Mouse (Mus musculus): ENCODE measurements around the gene Mboat1. TPM values are rescaled to one million over a fixed set of nuclear protein-coding genes. Genes with fewer than 3 reads are reported as not detected.

Gene Mboat1
- total RNA-seq, 2 experiments from 2014 or later = 0.75 to 0.91 TPM

- Histone ChIP-seq H3K27ac (no peak overlapping the region), H3K4me3 (no peak overlapping the region)
- DNase-seq (ENCODE audit: extremely low spot score in 1 of 2, low spot score in 2 of 2) = no peak
- no peak for TF ChIP-seq CTCF (IDR thresholded peaks at IDR 0.05)
- intact Hi-C loops (cut with DNase I) = no loop called here
Measured at GRCm38 (mm10) chr13:30221316-30221715, 85.0 kb downstream of the Mboat1 start.

DNA sequence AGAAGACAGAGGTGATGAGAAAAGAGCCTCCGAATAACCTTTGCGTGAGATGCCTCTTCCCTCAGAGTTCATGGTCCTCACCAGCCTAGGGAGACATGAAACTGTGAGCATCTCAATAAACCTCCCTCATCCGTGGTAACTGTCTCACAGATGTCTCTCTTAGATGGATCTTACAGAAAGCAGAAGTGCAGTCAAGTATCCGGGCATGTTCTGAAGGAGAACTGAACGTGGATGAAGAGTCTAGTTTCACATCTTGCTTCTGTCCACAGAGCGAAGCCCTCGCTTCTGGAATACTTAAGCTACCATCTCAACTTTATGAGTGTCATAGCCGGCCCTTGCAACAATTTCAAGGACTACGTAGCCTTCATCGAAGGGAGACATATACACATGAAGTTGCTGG is 87.8 kb downstream of the Mboat1 start:
- Histone ChIP-seq H3K4me3 (no peak overlapping the region), H3K27ac (no peak overlapping the region)
- intact Hi-C loops (cut with DNase I) = no loop called here
- no peak for DNase-seq (ENCODE audit: extremely low spot score in 1 of 2, low spot score in 2 of 2)
- TF ChIP-seq CTCF (IDR thresholded peaks at IDR 0.05) = no peak

- TF ChIP-seq CTCF (IDR thresholded peaks at IDR 0.05) = no peak
- intact Hi-C loops (cut with DNase I) = no loop called here
- no peak for DNase-seq (ENCODE audit: extremely low spot score in 1 of 2, low spot score in 2 of 2)
Measured at GRCm38 (mm10) chr13:30224659-30225058, 88.4 kb downstream of the Mboat1 start.

GRCm38 (mm10) chr13:30228762-30229161 is 92.5 kb downstream of the Mboat1 start:
- intact Hi-C loops (cut with DNase I) = no loop called here
- Histone ChIP-seq H3K4me3 (no peak overlapping the region), H3K27ac (no peak overlapping the region)
- TF ChIP-seq CTCF (IDR thresholded peaks at IDR 0.05) = no peak
- DNase-seq (ENCODE audit: extremely low spot score in 1 of 2, low spot score in 2 of 2) = no peak

More at GRCm38 (mm10) chr13:30224659-30225058, 88.4 kb downstream of the Mboat1 start:
- Histone ChIP-seq H3K27ac (no peak overlapping the region), H3K4me3 (no peak overlapping the region)

DNA sequence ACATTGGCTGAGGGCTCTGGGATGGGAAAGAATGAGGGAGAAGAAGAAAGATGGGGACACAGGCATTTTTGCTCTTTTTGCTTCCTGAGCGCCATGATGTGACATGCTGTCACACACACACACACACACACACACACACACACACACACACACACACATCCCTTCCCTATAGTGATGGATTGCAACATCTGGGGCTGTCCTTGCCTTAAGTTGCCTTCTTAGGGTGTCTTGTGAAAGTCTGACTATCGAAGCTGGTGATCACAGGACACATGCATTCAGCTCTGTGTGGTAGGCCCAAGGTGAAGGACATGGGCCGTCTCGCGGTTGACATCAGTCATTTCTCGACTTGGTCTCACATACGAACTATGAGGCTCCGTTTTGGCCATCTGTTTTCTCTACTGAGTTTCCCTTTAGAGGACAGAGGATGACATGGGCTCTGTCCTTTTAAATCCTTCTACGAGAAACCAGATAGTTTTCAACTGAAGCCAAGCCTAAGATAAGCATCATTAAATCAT is 93.4 kb downstream of the Mboat1 start:
- no peak for DNase-seq (ENCODE audit: extremely low spot score in 1 of 2, low spot score in 2 of 2)
- no peak overlapping the region for H3K4me3 ChIP-seq
- intact Hi-C loops (cut with DNase I) = no loop called here

GRCm38 (mm10) chr13:30235056-30235750 is 98.9 kb downstream of the Mboat1 start:
- no peak overlapping the region for H3K27ac ChIP-seq
- intact Hi-C loops (cut with DNase I) = no loop called here
- DNase-seq (ENCODE audit: extremely low spot score in 1 of 2, low spot score in 2 of 2) = no peak
- no peak overlapping the region for H3K4me3 ChIP-seq
- TF ChIP-seq CTCF (IDR thresholded peaks at IDR 0.05) = no peak

More for the DNA sequence above, 93.4 kb downstream of the Mboat1 start:
- TF ChIP-seq CTCF (IDR thresholded peaks at IDR 0.05) = no peak
- no peak overlapping the region for H3K27ac ChIP-seq

GRCm38 (mm10) chr13:30239396-30239795 is 103.1 kb downstream of the Mboat1 start:
- Histone ChIP-seq H3K27ac (no peak overlapping the region), H3K4me3 (no peak overlapping the region)
- no peak for DNase-seq (ENCODE audit: extremely low spot score in 1 of 2, low spot score in 2 of 2)
- TF ChIP-seq CTCF (IDR thresholded peaks at IDR 0.05) = no peak
- intact Hi-C loops (cut with DNase I) = no loop called here

DNA sequence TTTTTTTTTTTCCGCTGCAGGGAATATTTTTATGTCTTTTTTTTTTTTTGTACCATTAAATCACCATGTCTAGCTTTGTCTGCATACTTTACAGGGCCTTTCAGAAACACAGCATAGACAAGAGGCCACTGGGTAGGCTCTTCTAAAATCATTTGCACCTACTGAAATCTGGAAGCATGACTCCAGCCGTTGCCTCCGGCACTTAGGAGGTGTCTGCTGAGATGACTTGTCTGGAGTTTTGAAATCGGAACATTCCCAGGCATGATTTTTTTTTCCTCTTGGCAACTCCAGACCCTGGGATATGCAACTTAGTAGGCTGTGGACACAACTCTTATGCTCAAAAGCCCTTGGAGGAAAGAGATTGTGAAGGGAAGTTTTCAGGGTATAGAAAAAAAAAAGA is 109.3 kb downstream of the Mboat1 start:
- intact Hi-C loops (cut with DNase I) = no loop called here
- no peak for DNase-seq (ENCODE audit: extremely low spot score in 1 of 2, low spot score in 2 of 2)
- H3K27ac ChIP-seq = no peak overlapping the region
- no peak for TF ChIP-seq CTCF (IDR thresholded peaks at IDR 0.05)
- no peak overlapping the region for H3K4me3 ChIP-seq

- intact Hi-C loops (cut with DNase I) = no loop called here
- Histone ChIP-seq H3K27ac (no peak overlapping the region), H3K4me3 (no peak overlapping the region)
- no peak for TF ChIP-seq CTCF (IDR thresholded peaks at IDR 0.05)
- no peak for DNase-seq (ENCODE audit: extremely low spot score in 1 of 2, low spot score in 2 of 2)
Measured at GRCm38 (mm10) chr13:30250341-30250905, 114.1 kb downstream of the Mboat1 start.

DNA sequence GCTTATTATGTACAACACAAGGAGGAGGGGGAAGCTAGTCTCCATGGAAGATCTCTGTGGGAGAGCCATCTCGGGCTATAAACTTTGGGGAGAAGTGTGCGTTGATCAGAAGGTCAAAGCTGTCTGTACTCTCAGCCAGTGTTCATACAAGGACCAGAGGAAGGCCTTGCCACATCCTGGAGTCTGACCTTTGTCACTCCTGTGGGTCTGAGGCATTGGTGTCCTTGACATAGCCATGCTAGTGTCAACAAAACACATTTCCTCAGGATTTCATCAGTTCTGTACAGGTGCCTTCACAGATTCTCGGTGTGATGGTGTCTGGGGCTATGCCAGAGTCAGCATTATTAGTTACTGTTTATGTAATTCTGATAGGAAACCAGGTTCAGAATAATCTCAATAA is 115.1 kb downstream of the Mboat1 start:
- no peak for DNase-seq (ENCODE audit: extremely low spot score in 1 of 2, low spot score in 2 of 2)
- intact Hi-C loops (cut with DNase I) = no loop called here
- H3K27ac ChIP-seq = no peak overlapping the region
- H3K4me3 ChIP-seq = no peak overlapping the region
- no peak for TF ChIP-seq CTCF (IDR thresholded peaks at IDR 0.05)

DNA sequence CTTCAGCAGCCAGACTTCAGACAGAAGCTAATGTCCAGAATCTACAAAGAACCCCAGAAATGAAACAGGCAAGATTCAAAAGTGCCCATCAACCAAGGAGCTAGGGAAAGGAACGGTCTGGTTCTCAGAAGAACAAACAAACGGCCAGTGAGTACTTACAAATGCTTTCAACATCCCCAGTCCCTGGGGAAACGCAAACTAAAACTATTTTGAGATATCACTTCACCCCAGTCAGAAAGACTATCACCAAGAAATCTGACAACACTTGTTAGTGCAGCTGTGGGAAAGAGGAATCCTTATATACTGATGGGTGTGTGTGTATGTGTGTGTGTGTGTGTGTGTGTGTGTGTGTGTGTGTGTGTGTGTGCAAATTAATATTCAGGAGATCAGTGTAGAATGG is 116.4 kb downstream of the Mboat1 start:
- TF ChIP-seq CTCF (IDR thresholded peaks at IDR 0.05) = no peak
- Histone ChIP-seq H3K4me3 (no peak overlapping the region), H3K27ac (no peak overlapping the region)
- no peak for DNase-seq (ENCODE audit: extremely low spot score in 1 of 2, low spot score in 2 of 2)
- intact Hi-C loops (cut with DNase I) = no loop called here

GRCm38 (mm10) chr13:30253636-30254264 is 117.5 kb downstream of the Mboat1 start:
- intact Hi-C loops (cut with DNase I) = no loop called here
- H3K27ac ChIP-seq = no peak overlapping the region
- DNase-seq (ENCODE audit: extremely low spot score in 1 of 2, low spot score in 2 of 2) = no peak
- no peak for TF ChIP-seq CTCF (IDR thresholded peaks at IDR 0.05)
- H3K4me3 ChIP-seq = no peak overlapping the region
